Mouse (Mus musculus) c-Kit-positive CD71-positive TER-119-negative erythroid progenitor cells, embryonic 14.5 days (primary cell): ENCODE measurements at regions not wholly inside any gene's neighbourhood (a gene's known extent, or its start where the extent isn't known, plus 50 kb on each side); places are given as distances from the start of the nearest gene placed in this dataset.

ENCODE experiments used
- DNase-seq: peaks from one replicate; pipeline ENCODE4 v3.0.0-alpha.2; 2013; ENCODE audit warnings: low read depth

DNA sequence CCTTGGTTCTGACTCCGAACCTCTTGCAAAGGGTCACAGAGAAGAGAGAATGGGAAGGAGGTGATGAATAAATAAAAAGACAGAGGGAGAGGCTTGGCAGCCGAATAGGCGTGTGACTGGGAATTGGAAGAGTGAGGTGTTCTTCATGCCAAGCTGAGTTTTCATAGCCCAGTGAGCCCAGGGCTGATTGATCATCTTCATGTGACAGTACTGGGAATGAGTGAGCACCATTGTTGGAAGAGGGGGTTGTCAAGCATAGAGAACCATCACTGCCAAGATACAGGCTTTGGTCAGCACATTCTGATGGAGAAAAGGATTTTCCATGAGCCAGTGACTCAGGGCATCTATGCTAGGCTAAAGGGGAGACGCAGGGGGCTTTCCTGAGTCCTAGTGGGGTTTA, 163.0 kb downstream of the Slc30a10 start:
- DNase-seq: no peak

DNA sequence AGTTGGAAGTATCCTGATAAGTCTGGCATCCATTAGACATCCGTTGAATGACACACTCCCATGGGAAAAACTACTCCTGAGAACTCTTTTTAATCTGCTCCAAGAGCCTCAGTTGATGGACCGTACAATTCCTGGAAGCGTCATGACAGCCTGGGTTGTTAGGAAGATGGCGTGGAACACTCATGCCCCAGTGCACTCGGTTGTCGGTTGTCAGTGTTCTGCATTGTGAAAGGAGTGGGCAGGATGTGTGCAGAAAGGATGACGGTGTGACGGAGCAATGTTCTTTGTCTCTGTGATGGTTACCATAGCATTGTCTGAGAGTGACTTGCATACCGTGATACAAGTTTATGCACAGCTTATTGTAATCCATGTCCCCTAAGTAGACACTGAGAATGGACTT, 164.4 kb downstream of the Slc30a10 start:
- no peak for DNase-seq

DNA sequence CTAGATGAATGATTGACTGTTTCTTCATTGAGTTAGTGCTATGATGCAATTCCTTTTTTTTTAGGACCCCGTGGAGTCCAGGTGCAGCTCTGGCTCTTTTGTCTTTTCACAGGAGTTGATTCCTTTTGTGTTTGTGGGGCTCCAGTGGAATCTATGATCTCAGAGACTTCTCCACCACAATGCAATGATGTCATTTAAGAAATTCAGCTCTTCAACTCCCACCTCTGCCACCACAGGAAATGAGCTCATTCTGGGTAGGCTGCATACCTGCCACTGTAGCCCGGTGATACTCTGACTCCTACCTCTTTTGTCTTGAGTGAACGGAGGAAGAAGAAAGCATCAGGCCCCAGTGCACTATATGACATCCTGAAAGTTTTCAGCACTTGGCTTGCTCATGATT, 173.8 kb downstream of the Slc30a10 start:
- DNase-seq: no peak

DNA sequence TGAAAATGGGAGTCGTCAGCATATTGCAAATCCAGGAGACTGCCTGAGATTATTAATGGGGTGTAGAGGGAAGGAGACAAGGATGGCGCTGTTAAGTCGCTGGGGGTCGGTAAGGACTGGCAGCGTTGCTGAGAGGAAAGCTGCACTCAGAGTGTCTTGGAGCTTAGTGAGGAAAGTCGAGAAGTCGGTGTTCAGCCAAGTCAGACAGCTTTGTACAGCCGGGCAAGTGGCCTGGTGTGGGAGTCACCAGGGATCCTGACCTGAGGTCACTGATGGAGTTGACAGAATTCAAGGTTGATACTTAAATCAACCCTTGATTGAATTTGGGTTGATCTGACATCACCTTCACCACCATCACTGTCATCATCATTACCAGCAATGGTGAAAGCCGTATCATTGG, 175.3 kb downstream of the Slc30a10 start:
- no peak for DNase-seq

DNA sequence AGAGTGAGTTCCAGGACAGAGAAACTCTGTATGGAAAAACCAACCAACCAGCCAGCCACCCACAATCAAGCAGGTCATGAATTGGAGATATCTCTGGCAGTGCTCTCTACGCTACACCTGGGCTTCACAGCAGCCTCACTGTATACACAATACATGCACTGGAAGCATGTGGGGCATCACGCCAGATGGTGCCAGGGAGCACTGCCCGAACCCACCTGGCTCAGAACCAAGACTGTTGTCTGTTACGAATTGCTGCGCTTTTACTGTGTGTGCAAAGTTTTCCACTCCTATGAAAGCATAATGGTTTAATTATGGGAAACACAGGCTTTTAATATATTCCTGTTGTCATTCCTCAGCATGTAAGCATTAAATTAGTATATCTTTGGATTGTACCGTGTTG, 184.0 kb downstream of the Slc30a10 start:
- no peak for DNase-seq

DNA sequence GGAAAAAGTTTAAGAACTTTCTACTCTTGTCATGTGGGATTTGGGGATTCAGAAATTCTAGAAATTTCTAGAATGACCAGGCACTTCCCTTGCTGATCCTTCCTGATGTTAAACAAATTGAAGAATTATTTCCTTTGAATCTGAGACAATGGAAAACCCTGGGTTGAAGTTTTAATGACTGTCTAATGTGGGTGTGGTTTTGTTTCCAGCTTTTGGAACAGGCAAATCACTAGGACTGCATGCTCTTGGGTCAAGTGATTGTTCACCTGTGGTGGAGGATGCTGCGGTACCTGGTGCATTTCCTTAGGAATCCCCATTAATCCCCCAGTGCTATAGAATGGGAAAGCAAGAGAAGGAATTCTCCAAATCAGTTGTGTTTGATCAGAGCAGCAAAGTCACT, 184.8 kb downstream of the Slc30a10 start:
- DNase-seq: no peak

DNA sequence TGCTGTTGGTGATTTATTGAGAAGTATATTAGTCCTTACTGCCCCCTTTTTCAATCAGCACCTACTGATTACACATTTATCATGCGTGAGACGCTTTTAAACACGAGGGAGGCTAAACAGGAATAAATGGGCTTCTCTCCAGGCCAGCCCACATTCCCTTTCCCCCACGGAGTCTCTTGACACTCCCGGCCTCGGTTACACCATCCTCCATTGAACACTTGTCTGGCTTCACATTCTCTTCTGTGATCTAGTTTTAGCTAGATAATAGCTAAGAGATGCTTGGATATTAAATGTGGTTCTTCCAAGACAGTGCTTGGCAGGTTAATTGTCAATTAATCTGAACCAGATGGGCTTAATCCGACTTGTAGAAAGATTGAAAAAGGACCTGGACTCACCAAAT, 189.4 kb downstream of the Slc30a10 start:
- no peak for DNase-seq

DNA sequence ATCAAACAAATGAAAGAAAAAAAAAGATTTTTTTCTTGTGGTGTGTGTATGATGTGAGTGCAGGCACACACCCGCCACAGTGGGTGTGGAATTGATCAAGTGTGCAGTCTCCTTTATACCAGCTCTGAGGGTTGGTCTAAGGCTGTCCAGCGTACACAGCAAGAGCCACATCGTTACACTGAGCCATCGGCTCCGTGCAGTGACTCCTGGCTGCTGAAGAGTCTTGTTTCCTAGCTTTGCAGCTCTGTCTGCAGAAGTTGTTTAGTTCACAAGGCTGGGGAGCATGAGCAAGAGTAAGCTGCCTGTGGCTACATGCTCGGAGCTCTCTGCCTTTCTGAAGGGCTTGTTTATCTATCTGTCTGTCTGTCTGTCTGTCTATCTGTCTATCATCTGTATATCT, 193.5 kb downstream of the Slc30a10 start:
- DNase-seq: no peak

DNA sequence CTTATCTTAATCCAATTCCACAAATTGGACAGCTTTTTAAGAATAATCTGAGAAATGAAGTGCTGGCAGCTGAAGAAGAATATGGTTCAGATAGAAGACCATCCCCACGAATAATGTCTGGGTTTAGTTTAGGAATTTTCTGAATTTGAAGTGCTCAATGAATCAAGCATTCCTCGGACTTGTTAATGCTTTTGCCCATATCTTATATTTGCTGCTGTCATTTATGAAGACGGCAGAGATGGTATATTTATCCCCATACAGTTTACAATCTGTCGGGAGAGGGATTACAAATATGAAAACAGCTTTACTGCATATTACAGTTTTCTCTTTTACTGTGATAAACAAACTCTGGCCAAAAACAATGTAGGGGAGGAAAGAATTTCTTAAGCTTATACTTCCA, 194.3 kb downstream of the Slc30a10 start:
- DNase-seq: no peak

DNA sequence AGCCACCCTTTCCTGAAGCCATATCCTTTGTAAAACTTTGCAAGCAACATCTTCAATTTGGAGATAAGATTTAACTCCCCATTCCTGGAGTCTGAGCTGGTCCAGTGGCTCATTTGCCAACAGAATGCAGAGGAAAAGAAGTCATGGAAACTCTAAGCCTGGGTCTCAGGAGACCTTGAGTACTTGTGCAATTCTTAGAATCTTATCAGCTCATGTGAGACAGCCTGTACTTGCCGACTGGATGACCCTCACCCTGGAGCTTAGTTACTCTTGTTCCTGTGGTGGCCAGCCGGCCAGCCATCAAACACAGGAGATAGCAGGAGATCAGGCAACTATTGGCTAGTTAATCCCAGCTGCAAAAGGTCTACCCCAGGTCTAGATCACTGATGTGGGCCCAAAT, 196.3 kb downstream of the Slc30a10 start:
- no peak for DNase-seq

DNA sequence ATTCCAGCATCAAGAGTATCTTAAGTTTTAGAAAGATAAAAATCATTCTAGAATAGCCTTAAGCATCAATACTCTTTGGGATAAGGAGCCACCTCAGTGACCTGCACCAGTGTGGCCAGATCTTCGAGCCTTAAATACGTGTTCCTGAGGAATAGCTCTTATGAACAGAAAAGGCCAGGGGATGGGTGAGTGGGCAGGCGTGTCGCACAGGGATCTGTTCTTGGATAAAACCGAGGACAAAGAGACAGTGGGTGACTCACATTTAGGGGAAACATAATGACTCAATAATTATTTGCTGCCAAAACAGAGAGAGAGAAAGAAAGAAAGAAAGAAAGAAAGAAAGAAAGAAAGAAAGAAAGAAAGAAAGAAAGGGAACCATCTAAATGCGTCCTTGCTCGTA, 200.4 kb downstream of the Slc30a10 start:
- no peak for DNase-seq

DNA sequence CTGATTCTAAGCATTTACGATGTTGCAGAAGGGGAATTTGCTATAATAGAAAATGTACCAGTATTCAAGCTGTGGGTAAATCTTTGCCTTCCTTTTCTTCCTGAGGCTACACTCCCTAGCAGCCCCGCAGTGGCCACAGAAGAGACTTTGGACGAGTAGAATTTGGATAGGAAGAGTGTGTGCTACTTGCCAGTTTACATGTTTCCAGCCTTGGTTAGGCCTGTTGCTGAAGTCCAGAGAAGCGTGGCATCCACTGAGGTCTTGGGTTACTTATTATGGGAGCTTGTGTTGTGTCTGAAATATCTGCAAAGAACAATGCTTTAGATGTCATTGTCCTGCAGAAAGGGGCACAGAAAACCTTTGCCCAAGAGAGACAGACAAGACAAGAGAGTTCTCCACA, 200.8 kb downstream of the Slc30a10 start:
- no peak for DNase-seq

DNA sequence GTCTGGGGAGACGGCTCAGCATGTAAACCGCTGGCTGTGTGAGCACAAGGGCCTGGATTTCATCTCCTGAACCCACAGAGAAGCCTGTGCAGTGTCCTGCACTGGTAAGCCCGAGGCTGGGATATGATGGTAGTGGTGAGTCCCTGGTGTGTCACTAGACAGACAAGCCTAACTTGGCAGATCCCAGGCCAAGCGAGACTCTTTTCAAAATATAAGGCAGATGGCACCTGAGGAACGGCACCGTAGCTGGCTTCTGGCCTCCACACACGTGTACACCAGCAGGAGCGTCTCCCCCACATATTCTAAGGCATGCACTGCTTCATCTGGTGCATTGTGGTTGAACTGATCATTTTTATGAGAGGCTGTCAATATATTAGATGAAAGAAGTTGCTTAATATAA, 202.6 kb downstream of the Slc30a10 start:
- no peak for DNase-seq

DNA sequence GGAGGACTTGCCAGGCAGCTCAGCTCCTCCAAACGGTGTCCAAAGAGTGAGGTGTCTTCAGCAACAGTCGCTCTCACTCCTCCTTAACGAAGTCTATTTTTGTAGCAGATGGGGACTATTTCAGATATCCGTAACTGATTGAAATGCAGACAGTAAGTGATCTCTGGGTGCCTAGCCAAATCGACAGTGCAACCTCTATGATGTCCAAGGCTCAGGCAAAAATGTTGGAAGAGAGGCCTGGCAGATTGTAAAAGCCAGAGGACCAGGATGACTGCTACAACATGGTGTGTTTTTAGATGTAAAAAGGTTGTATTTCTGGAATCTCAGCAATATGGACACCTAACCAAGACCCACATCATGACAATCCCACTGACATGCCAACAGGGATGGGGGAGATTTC, 204.8 kb downstream of the Slc30a10 start:
- DNase-seq: no peak

DNA sequence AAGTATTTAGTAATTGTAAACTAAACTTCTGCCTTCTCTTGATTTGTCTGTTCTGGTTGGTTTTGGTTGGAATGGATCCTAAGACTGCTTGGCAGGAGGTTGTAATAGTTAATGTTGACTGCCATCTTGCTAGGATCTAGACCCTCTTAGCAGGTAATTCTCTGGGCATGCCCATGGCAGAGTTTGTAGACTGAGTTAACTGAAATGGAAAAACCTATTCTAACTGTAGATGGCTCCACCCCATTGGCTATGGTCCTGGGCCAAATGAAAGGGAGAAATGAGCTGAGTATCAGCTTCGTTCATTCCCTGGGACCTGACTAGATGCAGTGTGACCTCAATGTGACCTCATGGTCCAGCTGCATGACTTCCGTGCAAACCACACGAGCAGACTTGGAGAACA, 207.7 kb downstream of the Slc30a10 start:
- no peak for DNase-seq

DNA sequence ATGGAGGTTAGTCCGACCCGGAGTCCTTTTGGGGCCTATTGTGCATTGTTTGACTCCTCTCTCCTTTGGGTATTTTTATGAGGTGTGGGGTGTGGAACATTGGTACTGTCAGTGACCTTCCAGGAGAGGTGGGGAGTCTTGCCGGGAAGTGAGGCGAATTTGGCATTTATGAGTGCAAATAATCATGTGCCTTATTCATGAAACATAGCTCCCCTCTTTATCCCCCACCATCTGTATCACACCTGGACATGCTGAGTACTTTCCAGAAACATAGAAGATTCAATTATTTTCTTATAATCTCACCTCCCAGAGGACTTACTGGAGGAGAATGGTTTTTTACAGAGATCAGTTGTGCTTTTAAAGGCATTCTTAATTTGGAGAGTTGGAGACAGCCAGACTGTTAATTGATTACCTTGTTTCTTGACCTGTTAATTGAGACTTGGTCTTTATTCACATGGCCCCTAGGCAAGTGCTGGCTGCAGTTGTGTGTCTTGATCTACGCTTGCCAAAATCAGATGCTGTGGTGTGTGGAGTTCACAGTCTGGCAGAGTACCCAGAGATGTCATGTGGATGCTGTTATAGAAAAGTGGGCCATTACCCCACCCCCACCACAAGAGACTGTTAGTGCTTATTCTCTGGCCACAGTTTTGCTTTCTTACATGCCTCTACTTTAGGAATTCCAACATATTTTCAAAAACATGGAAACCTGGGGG, 215.5 kb downstream of the Slc30a10 start:
- DNase-seq: no peak

DNA sequence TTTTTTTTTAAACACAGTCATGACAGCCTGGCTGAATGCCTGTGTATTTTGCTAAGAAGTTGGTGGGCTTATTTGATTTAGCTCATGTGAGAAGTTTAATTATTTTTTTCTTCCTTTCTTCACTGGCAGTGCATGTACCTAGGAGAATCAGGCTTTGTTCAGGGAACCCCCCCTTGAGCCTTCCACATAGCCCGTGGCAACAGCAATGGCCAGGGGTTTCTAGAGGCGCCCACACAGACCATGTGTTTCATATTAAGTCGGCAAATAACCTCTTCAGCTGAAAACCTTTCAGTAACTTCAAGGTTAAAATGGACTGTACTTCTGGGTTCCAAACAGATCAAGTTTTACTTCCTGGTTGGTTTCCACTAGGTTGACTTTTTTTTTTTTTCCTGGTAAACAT, 218.3 kb downstream of the Slc30a10 start:
- no peak for DNase-seq

DNA sequence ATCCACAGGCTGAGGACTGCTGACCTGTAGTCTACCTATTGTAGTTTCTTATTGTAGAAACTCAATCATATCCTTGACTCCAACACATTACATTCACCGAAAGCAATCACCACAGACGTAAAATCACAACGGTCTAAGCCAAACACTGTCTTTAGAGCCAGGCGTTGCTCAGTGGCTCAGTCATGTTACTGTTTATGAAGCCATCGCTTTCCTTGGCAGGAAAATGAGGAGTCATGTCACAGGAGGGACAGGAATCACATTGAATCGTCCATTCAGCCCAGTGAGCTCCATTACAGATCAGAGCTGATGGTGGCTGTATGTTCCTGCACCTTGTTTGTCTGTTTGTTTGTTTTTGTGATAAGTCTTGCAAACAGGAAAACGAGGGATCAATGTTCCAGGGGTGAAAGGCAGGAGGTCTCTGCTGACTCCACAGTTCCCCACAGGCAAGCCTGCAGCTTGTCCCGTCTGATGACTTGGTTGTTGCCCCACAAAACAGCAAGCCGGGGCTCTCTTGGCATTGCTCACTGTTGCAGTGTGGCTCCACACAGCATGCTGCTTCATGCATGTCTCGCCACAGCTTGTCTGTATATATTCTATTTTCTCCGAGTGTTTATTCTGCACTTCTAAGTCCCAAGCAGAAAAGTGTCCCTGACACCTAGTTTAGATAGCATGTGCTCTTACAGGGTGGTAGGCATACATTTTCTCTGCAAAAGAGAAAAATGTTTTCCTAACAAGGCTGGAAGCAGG, 221.2 kb downstream of the Slc30a10 start:
- no peak for DNase-seq

DNA sequence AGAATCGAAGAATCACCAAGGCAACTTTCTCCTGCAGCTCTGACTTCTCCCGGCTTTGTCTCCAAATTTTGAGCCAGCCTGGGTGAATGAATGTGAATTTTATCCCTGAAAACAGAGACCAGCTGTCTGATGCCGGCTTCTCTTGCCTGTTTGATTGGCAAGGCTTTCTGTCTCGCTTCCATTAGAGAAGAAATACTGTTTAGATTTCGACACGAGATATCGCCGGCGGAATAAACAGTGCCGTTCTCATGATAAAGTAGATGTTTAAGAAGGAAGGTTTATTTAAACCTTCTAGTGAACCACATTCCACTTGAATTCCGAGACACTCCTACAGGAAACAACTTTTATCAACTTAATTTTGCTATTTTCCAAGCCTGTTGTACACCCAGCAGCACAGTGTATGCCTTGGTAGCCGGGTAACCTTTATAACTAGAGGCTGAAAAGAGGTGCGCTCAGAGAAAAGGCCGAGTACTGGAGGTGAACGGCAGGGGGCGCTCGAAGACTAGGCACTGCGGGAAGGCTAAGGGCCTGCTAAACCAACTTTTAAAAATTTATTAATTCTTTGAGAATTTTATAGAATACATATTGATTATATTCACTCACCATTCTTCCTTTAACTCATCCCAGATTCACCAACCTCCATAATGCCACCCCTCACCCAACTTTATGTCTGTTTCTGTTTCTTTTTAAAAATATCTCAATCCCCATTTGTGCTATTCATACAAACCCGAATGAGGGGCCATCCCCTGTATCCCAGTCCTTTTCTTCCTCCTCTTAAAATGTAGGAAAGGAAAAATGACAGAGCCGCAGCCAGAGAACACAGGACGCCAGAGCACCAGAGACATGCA, 227.2 kb downstream of the Slc30a10 start:
- peak; percentile 45 for DNase-seq

DNA sequence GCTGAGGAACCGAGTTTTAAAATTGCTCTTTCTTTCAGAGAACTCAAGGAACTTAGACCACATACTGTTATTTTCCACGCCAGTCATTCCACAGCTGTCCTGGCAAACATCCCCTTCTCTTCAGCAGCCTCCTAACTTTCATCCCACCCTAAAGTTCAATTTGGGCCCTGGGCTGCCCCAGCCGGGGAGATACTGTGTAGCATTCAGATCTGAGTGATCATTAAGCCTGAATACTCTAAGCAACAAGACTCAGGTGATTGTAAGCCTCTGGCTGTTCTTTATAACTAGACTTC, 227.8 kb downstream of the Slc30a10 start:
- no peak for DNase-seq

DNA sequence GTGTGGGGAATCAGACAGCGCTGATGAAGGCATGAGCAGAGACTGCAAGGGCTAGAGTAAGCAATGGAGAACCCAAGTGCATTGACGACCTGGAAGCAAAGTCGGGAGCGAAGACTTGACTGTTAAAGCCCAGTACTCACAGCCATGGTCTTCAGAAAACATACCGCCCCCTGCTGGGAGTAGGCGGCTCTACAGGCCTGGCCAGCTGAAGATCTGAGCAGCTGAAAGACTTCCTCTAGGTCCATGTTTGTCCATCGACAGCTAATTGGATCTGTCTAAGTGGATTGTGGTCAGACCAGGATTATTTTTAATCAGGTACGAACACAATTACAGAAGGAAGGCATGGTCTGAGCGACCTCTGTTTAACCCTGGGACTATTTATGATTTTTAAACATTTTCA, 230.0 kb downstream of the Slc30a10 start:
- DNase-seq: peak; percentile 11

DNA sequence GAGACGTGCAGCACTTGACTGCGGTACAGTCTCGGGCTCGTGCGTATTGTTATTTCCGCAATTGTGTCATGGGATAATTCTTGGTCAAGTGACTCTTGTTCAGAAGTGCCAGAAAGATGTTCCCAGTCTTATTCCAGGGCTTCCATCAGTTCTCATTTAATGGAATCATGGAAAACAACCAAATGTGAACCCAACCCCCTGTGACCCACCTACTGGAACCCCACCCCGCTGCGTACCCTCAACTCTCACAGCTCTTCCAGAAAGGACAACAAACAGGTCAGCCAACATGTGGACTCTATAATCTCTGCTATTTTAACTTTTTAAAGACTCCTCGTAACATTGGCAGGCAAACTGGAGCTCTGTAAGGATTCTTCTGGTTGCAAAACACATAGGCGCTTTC, 233.9 kb downstream of the Slc30a10 start:
- DNase-seq: no peak

DNA sequence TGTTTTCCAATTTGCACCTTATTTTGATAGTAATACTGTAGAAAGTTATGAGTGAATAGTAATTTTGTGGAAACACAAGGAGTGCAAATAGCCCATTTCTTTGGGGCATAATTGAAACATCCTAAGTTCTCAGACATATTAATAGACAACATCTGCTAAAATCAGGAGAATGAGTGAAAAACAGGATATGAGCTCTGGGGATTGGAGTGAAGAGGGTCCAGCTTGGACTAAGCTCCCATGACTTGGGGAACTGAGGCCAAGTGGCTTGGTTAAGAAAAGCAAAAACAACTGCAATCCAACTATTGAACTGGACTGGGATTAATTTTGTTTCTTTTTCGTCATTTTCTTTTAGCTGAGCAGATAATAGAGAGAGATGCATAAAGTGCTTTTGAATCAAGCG, 240.7 kb downstream of the Slc30a10 start:
- no peak for DNase-seq
